Mouse (Mus musculus) ES-E14 (cell line): Measurements from ENCODE around the gene Rpl10a. TPM values are rescaled to one million over a fixed set of nuclear protein-coding genes. Genes with fewer than 3 reads are reported as not detected.
A peak's percentile ranks its signal among the peaks of the same experiment; 100 is the strongest.

Experiments used
- DNase-seq: peaks from one replicate; pipeline ENCODE4 v3.0.0-alpha.2; 2013; ENCODE audit warnings: low read depth, low spot score
- H3K27ac ChIP-seq: 2 replicates; pipeline ENCODE4 v1.5.1; 2012; ENCODE audit warnings: low read depth, mild to moderate bottlenecking, low read length, moderate library complexity, mixed read lengths; ENCODE audit not compliant: poor library complexity, insufficient read depth, severe bottlenecking
- H3K36me3 ChIP-seq: 2 replicates; pipeline ENCODE4 v1.6.1; 2012; ENCODE audit warnings: mild to moderate bottlenecking, low read length, moderate library complexity, mixed read lengths; ENCODE audit not compliant: control insufficient read depth, poor library complexity, insufficient read depth, severe bottlenecking
- H3K4me1 ChIP-seq, 2 experiments: fragments of 150-350 bp in 1 of 2; sonication (generic) in 1 of 2; 2 replicates each; pipeline ENCODE4 v1.6.1; 2012; ENCODE audit warnings: low read length in 2 of 2, mild to moderate bottlenecking in 1 of 2, mixed read lengths in 1 of 2; ENCODE audit not compliant: control insufficient read depth in 2 of 2, insufficient read depth in 2 of 2, poor library complexity in 1 of 2
- H3K4me3 ChIP-seq, 2 experiments: fragments of 150-350 bp in 1 of 2; sonication (generic) in 1 of 2; 2 replicates each; pipeline ENCODE4 v1.5.1; 2012; ENCODE audit warnings: low read length in 2 of 2, low read depth in 1 of 2, mild to moderate bottlenecking in 1 of 2, mixed read lengths in 1 of 2; ENCODE audit not compliant: insufficient read depth in 1 of 2, poor library complexity in 1 of 2, severe bottlenecking in 1 of 2
- H3K9ac ChIP-seq: 2 replicates; pipeline ENCODE4 v1.6.1; 2012; ENCODE audit warnings: low read depth, mild to moderate bottlenecking, low read length, mixed read lengths; ENCODE audit not compliant: poor library complexity, insufficient read depth, severe bottlenecking
- H3K9me3 ChIP-seq: fragments of 150-350 bp; sonication (generic); 2 replicates; pipeline ENCODE4 v1.6.1; 2012; ENCODE audit warnings: low read depth, mild to moderate bottlenecking, low read length; ENCODE audit not compliant: control insufficient read depth, insufficient read depth
- CHD2 ChIP-seq: IDR thresholded peaks from 2 replicates; pipeline ENCODE4 v1.6.1; 2014; ENCODE audit warnings: mild to moderate bottlenecking, low read depth, low read length, inconsistent platforms
- HCFC1 ChIP-seq: IDR thresholded peaks from 2 replicates; pipeline ENCODE4 v1.6.1; 2012; ENCODE audit warnings: low read length, inconsistent platforms, borderline replicate concordance; ENCODE audit not compliant: insufficient read depth
- MAFK ChIP-seq: IDR thresholded peaks from 2 replicates; pipeline ENCODE4 v1.6.1; 2014; ENCODE audit warnings: mild to moderate bottlenecking, low read depth, low read length, inconsistent platforms; ENCODE audit not compliant: insufficient read depth
- ZC3H11A ChIP-seq: IDR thresholded peaks from 2 replicates; pipeline ENCODE4 v1.6.1; 2012; ENCODE audit warnings: low read depth, mild to moderate bottlenecking, inconsistent platforms, low read length, borderline replicate concordance
- ZNF384 ChIP-seq: IDR thresholded peaks from 2 replicates; pipeline ENCODE4 v1.6.1; 2012; ENCODE audit warnings: low read depth, low read length, inconsistent platforms
- in situ Hi-C, 2 experiments: fragments of 600-800 bp; cut with MboI; formaldehyde crosslinking; loops; one replicate each; pipeline ENCODE4 v1.15.1; 2025; ENCODE audit warnings: low sequenced_read_pairs in 2 of 2, inconsistent platforms in 1 of 2; ENCODE audit not compliant: unreplicated experiment in 2 of 2
- total RNA-seq: library from RNA; depleted of rRNA; stranded (reverse); fragments of 300-350 nt; gene quantifications from 2 replicates; pipeline ENCODE4 v1.2.3, GENCODE M21; 2012; rRNA removed

Rpl10a gene
- 2,234 and 2,688 TPM in 2 replicates for total RNA-seq

DNA sequence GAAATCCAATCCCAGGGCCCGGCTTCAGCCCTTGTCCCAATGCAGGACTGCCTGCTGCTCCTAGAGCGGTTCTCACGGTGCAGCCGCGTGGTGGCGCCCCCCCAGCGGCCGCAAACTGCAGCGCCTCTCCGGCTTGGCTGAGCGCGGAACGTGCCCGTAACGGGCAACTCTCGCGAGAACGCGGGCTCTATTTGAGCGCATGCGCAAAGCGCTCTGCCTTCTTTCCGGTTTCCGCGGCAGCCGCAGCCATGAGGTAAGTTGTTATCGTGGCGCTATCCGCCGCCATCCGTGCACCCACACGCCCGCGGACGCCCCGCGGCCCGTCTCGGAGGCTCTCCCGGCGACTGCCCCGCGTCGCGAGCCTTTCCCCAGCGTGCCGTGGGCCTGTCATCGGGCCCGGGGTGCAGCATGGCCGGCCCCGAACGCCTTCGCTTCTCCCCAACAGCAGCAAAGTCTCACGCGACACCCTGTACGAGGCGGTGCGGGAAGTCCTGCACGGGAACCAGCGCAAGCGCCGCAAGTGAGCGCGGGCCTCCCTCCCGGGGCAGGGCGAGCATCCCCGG is at the start of gene Rpl10a:
Rpl10a (plus strand) TSS at position 106 of the 563 bp plus-strand sequence.
- no peaks in the 10 kb centered on the region for H3K9me3 ChIP-seq
- H3K4me1 ChIP-seq: peaks cover 0 to 24% of the 10 kb centered on the region in 2 experiments; a peak in 2 of 4 replicates
- TF ChIP-seq MAFK (no peak), HCFC1 (peak; percentile 70; the same call in 1 of the 2 replicates), CHD2 (peak; percentile 99), ZC3H11A (no peak), ZNF384 (no peak)
- H3K4me3 ChIP-seq: peak within 1 kb of the TSS; percentile 56 to 95
- peak within 1 kb of the TSS; percentile 90 for H3K27ac ChIP-seq
- H3K36me3 ChIP-seq: peaks cover 41% of the 10 kb centered on the region
- H3K9ac ChIP-seq: peak within 1 kb of the TSS; percentile 99
- peak; percentile 77 for DNase-seq
- in situ Hi-C loops: no loop called here

DNA sequence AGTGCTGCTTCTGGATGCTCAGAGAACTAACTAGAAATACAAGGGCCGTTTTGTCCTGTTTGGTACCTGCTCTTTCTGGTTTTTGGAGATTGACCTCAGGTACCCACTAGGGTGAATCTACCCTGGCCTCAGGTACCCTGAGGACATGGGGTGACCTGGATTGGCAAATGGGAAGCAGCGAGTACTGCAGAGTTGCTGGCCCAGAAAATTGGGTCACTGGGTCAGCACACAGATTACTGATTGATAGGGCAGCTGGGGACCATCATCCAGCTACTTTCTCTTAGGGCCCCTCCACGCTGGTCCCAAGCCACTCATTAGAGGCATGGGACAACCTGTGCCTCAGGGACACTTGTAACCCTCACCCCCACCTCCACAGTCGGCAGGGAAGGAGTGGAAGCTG is 49.0 kb upstream of the Rpl10a start:
- Histone ChIP-seq H3K4me1 (peaks cover 3 to 30% of the 10 kb centered on the region in 2 experiments; a peak in 2 of 4 replicates), H3K36me3 (no peaks in the 10 kb centered on the region; the same call in 1 of the 2 replicates), H3K9ac (no peak overlapping the region), H3K27ac (no peak overlapping the region), H3K9me3 (no peaks in the 10 kb centered on the region), H3K4me3 (no peak overlapping the region)
- in situ Hi-C loops: no loop called here
- DNase-seq: no peak
- TF ChIP-seq ZC3H11A (no peak), CHD2 (no peak), HCFC1 (no peak), MAFK (no peak), ZNF384 (no peak)

DNA sequence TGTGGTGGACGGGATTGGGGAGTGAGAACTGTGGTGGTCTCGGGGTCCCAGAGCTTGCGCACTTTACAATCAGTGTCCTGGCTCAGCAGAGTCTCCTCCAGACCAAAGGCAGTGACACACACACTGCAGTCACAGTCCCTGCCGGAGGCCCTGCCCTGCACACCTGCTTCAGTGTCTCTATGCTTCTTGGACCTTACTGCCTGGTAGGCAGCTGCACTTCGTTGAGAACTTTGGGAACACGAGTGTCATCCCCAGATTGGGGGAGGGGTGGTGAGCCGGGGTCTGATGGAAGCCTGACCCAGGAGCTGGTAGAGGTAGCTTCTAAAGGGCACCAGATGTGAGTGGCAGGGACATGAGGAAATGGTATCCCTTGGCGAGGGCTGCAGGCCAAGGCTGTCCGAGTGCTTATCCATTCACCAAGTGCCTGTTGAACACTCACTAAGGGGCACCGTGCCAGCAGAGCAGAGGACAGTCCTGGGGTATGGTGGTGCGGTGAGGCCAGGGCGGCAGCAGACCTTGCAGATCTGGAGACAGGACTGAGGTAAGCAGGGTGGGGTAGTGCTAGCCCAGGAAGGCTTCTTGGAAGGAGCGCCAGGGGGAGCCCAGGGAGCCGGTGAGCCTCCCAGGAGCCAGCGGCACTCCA is 48.4 kb upstream of the Rpl10a start:
- Histone ChIP-seq H3K9me3 (no peaks in the 10 kb centered on the region), H3K4me1 (peaks cover 3 to 30% of the 10 kb centered on the region in 2 experiments; a peak in 2 of 4 replicates), H3K36me3 (no peaks in the 10 kb centered on the region; the same call in 1 of the 2 replicates), H3K4me3 (no peak overlapping the region), H3K27ac (no peak overlapping the region), H3K9ac (no peak overlapping the region; the same call in 1 of the 2 replicates)
- in situ Hi-C loops: no loop called here
- TF ChIP-seq HCFC1 (no peak), ZNF384 (no peak)
- DNase-seq: no peak

DNA sequence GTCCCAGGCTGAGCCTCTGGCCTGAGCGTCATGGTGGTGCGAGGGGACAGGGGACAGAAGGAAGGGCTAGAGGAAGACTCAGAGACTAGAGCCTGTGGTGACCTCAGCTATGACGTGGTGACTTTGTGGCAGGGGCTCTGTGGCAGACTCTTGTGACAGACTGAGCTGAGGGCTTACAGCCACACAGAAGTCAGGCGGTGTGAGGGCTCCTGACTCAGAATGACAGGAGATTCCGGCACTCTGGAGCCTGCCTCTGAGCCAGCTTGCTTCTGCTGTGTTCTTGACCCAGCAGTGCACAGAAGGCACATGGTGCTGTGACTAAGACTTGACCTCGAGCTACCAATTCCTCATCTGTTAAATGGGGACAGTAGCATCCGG is 47.9 kb upstream of the Rpl10a start:
- TF ChIP-seq HCFC1 (no peak), ZC3H11A (no peak), CHD2 (no peak), ZNF384 (no peak), MAFK (no peak)

More for the DNA sequence above, 47.9 kb upstream of the Rpl10a start:
- no peak overlapping the region; the same call in 1 of the 2 replicates for H3K9ac ChIP-seq
- no peaks in the 10 kb centered on the region; the same call in 1 of the 2 replicates for H3K36me3 ChIP-seq
- H3K27ac ChIP-seq: no peak overlapping the region
- in situ Hi-C loops: no loop called here
- H3K9me3 ChIP-seq: no peaks in the 10 kb centered on the region
- no peak overlapping the region for H3K4me3 ChIP-seq
- no peak for DNase-seq
- peaks cover 3 to 30% of the 10 kb centered on the region in 2 experiments; a peak in 2 of 4 replicates for H3K4me1 ChIP-seq
